ENCODE assay signal across 36 mouse cellular contexts in the genomic region with DNA sequence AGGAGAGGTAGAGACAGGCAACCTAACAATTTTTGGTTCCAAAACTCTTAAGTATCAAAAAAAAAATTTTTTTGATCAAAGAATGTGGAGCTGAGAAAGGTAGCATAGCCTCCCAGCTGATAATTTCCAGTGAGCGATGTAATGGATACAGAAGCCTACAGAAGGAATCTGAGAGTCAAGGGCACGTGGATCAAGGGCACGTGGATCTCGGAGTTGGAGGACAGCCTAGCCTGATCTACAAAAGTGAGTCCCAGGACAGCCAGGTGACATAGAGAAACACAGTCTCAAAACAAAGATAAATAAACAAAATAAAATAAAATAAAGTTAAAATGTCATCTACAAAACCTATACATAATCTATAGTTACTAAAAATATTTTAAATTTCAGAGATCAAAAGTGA. TPM values are rescaled to one million over a fixed set of nuclear protein-coding genes. Genes with fewer than 3 reads are reported as not detected.
"Had no signal": no experiment of that assay in that cellular context is flagged by ENCODE, and none has a peak within 500 bp of the region (broad histone marks: within the 10 kb centered on the region; RNA-seq: fewer than 3 reads in every experiment).

No protein-coding gene starts in this region.

- H3K9me3 ChIP-seq: heart, embryonic 13.5 days; heart, embryonic 15.5 days; hindbrain, embryonic 13.5 days; hindbrain, embryonic 15.5 days; kidney, embryonic 15.5 days; limb, embryonic 13.5 days; limb, embryonic 15.5 days had no signal

- H3K27me3 ChIP-seq: heart, embryonic 13.5 days; heart, embryonic 15.5 days; hindbrain, embryonic 13.5 days; hindbrain, embryonic 15.5 days; kidney, embryonic 15.5 days; limb, embryonic 13.5 days; limb, embryonic 15.5 days had no signal

- H3K27ac ChIP-seq: heart, adult 2 months; heart, embryonic 13.5 days; heart, embryonic 15.5 days; hindbrain, embryonic 13.5 days; hindbrain, embryonic 15.5 days; hindbrain, postnatal 0 days; kidney, embryonic 15.5 days; kidney, postnatal 0 days; limb, embryonic 13.5 days; limb, embryonic 15.5 days; liver, embryonic 14.5 days had no signal

- H3K4me2 ChIP-seq: heart, embryonic 11.5 days; heart, embryonic 13.5 days; heart, embryonic 15.5 days; hindbrain, embryonic 13.5 days; hindbrain, embryonic 15.5 days; kidney, embryonic 15.5 days; limb, embryonic 13.5 days; limb, embryonic 15.5 days had no signal

- H3K36me3 ChIP-seq: heart, embryonic 13.5 days; heart, embryonic 15.5 days; hindbrain, embryonic 13.5 days; hindbrain, embryonic 15.5 days; kidney, embryonic 15.5 days; limb, embryonic 13.5 days; limb, embryonic 15.5 days had no signal

- H3K4me1 ChIP-seq: hindbrain, embryonic 15.5 days; kidney, embryonic 15.5 days; limb, embryonic 13.5 days; limb, embryonic 15.5 days had no signal

- H3K9ac ChIP-seq: heart, embryonic 13.5 days; heart, embryonic 15.5 days; hindbrain, embryonic 13.5 days; hindbrain, embryonic 15.5 days; kidney, embryonic 15.5 days; limb, embryonic 13.5 days; limb, embryonic 15.5 days; liver, embryonic 14.5 days had no signal

- DNase-seq: gastrocnemius, postnatal 14 days; gastrocnemius, postnatal 36 days; heart, adult 11 months; heart, adult 2 months; heart, postnatal 14 days; heart, postnatal 36 days; kidney, adult 11 months; kidney, postnatal 14 days; kidney, postnatal 36 days; layer of hippocampus, adult 9-11 months; layer of hippocampus, postnatal 36 days; left cerebral cortex, postnatal 4 days had no signal

- ATAC-seq: hindbrain, postnatal 0 days; intestine, embryonic 16.5 days had no signal

- H3K4me3 ChIP-seq: heart, adult 2 months; heart, embryonic 13.5 days; heart, embryonic 15.5 days; hindbrain, embryonic 13.5 days; hindbrain, embryonic 15.5 days; kidney, embryonic 15.5 days; limb, embryonic 13.5 days; limb, embryonic 15.5 days had no signal

RNA-seq across cellular contexts. Expression of a gene that starts 56.0 kb away (rescaled TPM):
- total RNA-seq: gastrocnemius, adult 18-20 months; gastrocnemius, adult 8-10 months; gastrocnemius, postnatal 14 days; gastrocnemius, postnatal 36 days; heart, adult 2 months; heart, postnatal 14 days; heart, postnatal 36 days; hematopoietic stem cell, adult 5-6 weeks; hindbrain, postnatal 0 days; layer of hippocampus, adult 8-10 months; left cerebral cortex, adult 18-20 months; left cerebral cortex, postnatal 10 days; left cerebral cortex, postnatal 25 days; left cerebral cortex, postnatal 4 days had no signal
- polyA plus RNA-seq: gonadal fat pad, adult 2 months; heart, embryonic 11.5 days; heart, embryonic 13.5 days; heart, embryonic 15.5 days; heart, postnatal 0 days; hindbrain, embryonic 15.5 days; intestine, embryonic 14.5 days; intestine, embryonic 16.5 days; kidney, adult 2 months; kidney, embryonic 15.5 days; kidney, postnatal 0 days; limb, embryonic 11.5 days; limb, embryonic 13.5 days; limb, embryonic 15.5 days; liver, embryonic 14.5 days had no signal
